Mouse (Mus musculus): Measurements from ENCODE around the gene Dpm2.
A peak's percentile ranks its signal among the peaks of the same experiment; 100 is the strongest.

The Dpm2 gene

GRCm38 (mm10) chr2:32547380-32547779 is 23.3 kb upstream of the Dpm2 start:
- DNase-seq (ENCODE audit: inconsistent ontology term) = no peak

DNA sequence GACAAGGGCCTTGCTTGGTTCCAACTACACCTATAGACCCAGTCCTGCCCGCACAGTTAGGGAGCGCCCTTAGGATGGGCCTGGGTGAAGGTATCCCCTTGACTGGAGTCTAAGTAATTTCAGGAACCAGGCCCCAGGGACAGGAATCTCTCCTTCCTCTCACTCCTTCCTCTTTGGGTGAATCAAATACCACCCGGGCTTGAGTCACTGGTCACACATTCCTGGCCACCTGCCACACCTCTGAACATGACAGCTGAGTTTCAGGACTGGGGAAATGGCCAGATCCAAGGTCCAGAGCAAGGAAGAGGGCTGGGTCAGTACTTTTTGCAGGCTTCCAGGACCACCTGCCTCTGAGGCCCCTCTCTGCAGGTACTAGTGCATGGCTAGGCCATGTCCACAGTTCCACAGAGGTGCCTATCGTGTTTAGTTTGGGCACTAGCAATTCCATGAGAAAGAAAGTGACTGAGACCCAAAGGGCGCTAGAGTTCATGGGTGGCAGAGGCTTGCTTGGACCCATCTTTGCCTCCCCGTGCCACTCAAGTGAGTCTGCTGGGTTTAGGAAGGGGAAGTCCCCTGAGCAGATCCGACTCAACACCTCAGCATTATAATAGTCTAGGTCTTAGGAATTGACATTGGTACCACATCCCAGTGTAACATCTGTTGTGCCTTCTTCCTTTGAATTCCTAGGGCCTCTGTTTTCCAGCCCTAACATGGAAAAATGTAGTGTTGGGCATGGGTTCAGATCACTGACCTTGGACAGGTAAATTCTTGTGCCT is 22.5 kb upstream of the Dpm2 start:
- peak; percentile 85 for DNase-seq (ENCODE audit: inconsistent ontology term)

DNA sequence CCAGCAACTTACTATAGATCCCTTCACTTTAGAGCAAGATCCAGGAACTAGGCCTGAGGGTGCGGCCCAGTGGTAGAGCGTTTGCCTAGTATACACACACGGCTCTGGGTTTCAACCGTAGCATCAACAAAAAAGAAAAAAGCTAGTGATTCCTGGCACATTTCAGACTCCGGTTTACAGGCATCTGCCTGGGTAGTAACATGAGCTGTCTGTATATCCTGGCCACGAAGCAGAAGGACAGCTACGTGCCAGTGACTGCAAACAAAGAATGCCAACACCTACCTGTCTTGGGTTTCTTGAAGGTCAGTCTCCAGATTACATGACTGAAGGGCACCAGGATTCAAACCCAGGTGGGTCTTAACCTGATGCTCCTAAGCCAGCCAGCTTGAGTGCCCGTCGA is 21.5 kb upstream of the Dpm2 start:
- no peak for DNase-seq (ENCODE audit: inconsistent ontology term)

- no peak for DNase-seq (ENCODE audit: inconsistent ontology term)
These were observed 20.9 kb upstream of the Dpm2 start for GRCm38 (mm10) chr2:32549764-32550163.

- no peak for DNase-seq (ENCODE audit: inconsistent ontology term)
These were observed 19.4 kb upstream of the Dpm2 start for GRCm38 (mm10) chr2:32551236-32551635.

DNA sequence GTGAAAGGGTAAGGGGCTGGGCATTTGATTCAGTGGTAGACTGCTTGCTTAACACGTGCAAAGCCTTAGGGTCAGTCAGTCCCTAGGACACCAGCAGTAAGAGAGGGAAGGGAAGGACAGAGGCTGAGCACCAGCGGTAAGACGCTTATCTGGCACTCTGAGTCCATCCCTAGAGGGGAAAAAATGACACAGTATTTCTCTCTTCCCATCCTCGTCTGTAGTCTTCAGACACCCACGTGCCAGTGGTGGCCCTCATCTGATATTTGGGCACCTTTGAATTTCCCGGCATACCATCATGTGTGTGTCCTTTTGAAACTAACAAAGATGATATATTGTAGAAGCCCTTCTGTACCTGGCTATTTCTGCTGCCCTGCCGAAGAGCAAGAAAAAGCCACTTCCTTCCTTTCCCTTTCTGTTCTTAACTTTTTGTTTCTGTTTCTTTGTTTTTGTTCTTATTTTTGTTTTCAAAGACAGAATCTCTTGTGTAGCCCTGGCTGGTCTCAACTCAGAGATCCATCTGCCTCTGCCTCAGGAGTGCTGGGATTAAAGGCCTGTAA is 17.0 kb upstream of the Dpm2 start:
- no peak for DNase-seq (ENCODE audit: inconsistent ontology term)

- peak; percentile 46 for DNase-seq (ENCODE audit: inconsistent ontology term)
These were observed 15.2 kb upstream of the Dpm2 start for GRCm38 (mm10) chr2:32555484-32555883.

DNA sequence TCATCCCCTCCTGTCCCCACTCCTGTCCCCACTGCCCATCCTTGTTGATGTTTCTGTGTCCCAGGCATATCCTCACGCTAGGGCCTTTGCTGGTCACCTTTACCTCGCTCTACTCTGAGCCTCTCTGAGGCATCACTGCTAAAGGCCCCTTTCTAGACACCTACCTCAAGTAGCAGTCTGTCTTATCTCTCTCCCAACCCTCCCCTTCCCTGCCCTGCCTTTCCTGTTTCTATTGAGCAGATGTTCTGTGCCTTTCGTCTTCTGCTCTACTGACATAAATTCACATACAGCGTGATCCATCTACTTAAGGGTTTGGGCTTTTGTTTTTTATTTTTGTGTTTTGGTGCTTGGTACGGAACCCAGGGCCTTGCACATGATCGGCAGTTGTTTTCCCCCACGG is 14.6 kb upstream of the Dpm2 start:
- no peak for DNase-seq (ENCODE audit: inconsistent ontology term)

GRCm38 (mm10) chr2:32559570-32559969 is 11.1 kb upstream of the Dpm2 start:
- peak; percentile 89 for DNase-seq (ENCODE audit: inconsistent ontology term)

DNA sequence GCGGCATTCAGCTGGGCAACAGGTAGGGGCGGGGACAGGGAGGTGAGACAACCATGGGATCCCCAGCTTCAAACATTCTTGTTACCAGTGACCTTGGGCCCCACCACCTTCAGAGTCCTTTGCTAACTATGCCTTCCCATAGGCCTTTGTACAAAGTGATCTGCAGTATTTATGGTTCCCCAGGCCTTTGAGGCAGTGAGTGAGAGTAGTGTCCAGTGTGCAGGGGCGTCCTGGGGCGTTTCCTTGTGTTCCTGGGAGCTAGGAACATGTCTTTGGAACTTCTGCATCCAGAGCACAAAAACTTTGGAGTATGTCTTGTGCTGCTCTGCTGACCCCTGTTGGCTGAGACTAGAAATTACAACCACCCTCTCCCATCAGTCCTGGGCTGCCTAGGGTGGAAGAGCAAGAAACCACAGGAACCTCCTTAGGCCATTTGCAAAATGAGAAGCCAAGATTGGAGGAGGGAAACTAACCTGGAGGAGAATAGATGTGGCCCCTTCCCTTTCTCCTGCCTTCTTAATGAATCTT is 4.1 kb upstream of the Dpm2 start:
- DNase-seq (ENCODE audit: inconsistent ontology term) = peak; percentile 62

- DNase-seq (ENCODE audit: inconsistent ontology term) = no peak
These were observed 2.5 kb upstream of the Dpm2 start for GRCm38 (mm10) chr2:32568149-32568548.

- DNase-seq (ENCODE audit: inconsistent ontology term) = no peak
These were observed 1.7 kb upstream of the Dpm2 start for GRCm38 (mm10) chr2:32568941-32569340.

- no peak for DNase-seq (ENCODE audit: inconsistent ontology term)
These were observed 1.5 kb downstream of the Dpm2 start for GRCm38 (mm10) chr2:32572196-32572595.

GRCm38 (mm10) chr2:32574497-32574896 is 3.8 kb downstream of the Dpm2 start, which contains the start of gene Pip5kl1:
Gene Pip5kl1, plus strand, starts transcription at chr2:32574797.
- no peak for DNase-seq (ENCODE audit: inconsistent ontology term)

DNA sequence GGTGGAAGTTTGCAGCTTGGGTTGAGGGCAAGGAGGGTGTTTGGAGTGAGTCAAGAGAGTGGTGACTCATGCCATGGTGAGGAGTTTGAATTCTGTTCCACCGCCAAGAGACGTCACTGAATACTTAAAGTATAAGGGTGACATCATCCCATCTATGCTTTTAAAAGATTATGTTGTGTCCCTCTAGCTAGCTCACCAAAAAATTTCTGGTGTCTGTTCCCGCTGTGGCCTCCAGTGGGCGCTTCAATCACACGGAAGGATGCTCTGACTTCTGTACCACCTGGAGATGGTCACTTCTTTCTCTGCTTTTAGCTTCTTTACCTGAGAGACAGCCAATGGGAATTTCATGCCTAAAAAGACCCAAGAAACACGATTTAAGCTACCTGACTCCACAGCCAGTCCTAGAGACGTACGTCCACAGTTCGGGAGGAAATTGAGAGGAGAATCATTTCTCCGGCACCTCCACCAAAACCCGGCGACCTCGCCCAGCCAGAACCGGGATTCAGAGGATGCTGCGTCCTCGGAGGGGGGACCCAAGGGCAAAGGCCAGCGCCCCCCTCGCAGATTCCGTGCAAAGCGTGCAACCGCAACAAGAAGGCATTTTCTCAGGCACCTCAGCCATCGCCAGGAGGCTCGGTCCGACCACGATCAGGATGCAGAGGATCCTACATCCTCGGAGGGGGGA is 4.4 kb downstream of the Dpm2 start:
- no peak for DNase-seq (ENCODE audit: inconsistent ontology term)

- peak; percentile 61 for DNase-seq (ENCODE audit: inconsistent ontology term)
These were observed 5.0 kb downstream of the Dpm2 start, which contains the start of gene 9430097D07Rik for GRCm38 (mm10) chr2:32575586-32576160. Gene 9430097D07Rik, minus strand, starts transcription at chr2:32575684.

DNA sequence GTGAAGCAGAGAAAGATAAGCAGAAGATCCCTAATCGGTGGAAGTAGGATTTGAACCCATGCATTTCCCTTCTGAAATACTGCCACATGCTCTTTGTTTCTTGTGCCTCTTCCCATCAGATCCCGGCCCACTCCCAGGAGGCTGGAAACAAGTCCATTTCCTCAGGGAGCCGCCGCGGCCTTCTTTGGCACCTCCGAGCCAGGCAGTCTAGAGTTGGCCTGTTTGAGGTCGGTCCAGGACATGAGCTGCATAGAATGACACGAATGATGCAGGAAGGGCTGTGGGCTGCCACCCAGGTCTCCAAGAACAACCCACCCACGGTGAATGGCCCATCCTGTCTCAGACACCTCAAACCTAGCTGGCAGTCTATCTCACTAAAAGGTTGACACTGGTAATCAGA is 5.9 kb downstream of the Dpm2 start:
- no peak for DNase-seq (ENCODE audit: inconsistent ontology term)

GRCm38 (mm10) chr2:32578146-32579046 is 7.7 kb downstream of the Dpm2 start:
- no peak for DNase-seq (ENCODE audit: inconsistent ontology term)

DNA sequence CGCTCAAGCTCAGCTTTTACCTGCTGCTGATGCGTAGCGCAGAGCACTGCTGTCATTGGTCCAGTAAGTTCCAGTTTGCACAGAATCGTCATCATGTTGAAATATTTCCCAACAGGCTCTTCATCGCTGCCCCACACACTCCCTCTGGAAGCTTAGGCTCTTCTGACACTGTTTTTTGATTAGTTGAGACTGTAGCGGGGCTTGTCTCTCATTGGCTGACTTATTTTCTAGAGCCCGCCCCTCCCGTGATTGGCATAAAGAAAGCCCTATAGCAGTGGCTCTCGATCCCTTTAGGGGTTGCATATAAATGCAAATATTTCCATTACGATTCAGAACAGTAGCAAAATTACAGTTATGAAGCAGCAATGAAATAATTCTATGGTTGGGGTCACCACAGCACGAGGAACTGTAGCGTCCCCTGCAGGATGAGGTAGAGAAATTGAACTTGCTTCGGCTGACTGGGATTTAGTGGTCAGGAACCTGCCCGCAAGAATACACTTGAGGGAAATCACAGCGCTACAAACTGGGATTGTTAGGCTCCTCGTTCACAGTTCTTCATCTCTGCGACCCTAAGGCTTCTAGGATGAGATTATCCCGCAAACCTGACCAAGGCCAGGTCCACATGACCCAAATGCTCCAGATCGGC is 10.9 kb downstream of the Dpm2 start:
- no peak for DNase-seq (ENCODE audit: inconsistent ontology term)

Measured in Muller cell, postnatal 12 days (primary cell).